Mouse (Mus musculus) hindbrain, embryonic 15.5 days (tissue): ENCODE data around the gene Hmox1. TPM values are rescaled to one million over a fixed set of nuclear protein-coding genes. Genes with fewer than 3 reads are reported as not detected.

ENCODE experiments used
- ATAC-seq: fragments of 200-750 bp; cut with Nextera tagmentation; 2 replicates; pipeline ENCODE4 v1.8.0; 2017; ENCODE audit warnings: low read depth, moderate number of reproducible peaks, moderate TSS enrichment; ENCODE audit not compliant: low FRiP score
- H3K27ac ChIP-seq: fragments of 300-500 bp; sonication (generic); replicated peaks from 2 replicates; pipeline ENCODE4 v1.5.1; 2015; ENCODE audit warnings: mild to moderate bottlenecking, inconsistent platforms
- H3K27me3 ChIP-seq: fragments of 300-500 bp; sonication (generic); 2 replicates; pipeline ENCODE4 v1.6.1; 2015; ENCODE audit warnings: control low read depth, inconsistent platforms
- H3K36me3 ChIP-seq: fragments of 300-500 bp; sonication (generic); 2 replicates; pipeline ENCODE4 v1.6.1; 2015; ENCODE audit warnings: control low read depth, inconsistent platforms
- H3K4me1 ChIP-seq: fragments of 300-500 bp; sonication (generic); replicated peaks from 2 replicates; pipeline ENCODE4 v1.6.1; 2015; ENCODE audit warnings: control low read depth, inconsistent platforms
- H3K4me2 ChIP-seq: fragments of 300-500 bp; sonication (generic); 2 replicates; pipeline ENCODE4 v1.6.1; 2015; ENCODE audit warnings: moderate library complexity, mild to moderate bottlenecking, inconsistent platforms
- H3K4me3 ChIP-seq: fragments of 300-500 bp; sonication (generic); 2 replicates; pipeline ENCODE4 v1.5.1; 2015; ENCODE audit warnings: mild to moderate bottlenecking, inconsistent platforms
- H3K9ac ChIP-seq: fragments of 300-500 bp; sonication (generic); 2 replicates; pipeline ENCODE4 v1.6.1; 2015; ENCODE audit warnings: inconsistent platforms
- H3K9me3 ChIP-seq: fragments of 300-500 bp; sonication (generic); 2 replicates; pipeline ENCODE4 v1.6.1; 2016; ENCODE audit warnings: control low read depth, inconsistent platforms
- WGBS: fragments of 180-500 bp; shearing (Covaris S2); methylation state at CpG from one replicate; pipeline ENCODE4 v1.1.7; 2015; 5-methylcytosine and 5-hydroxymethylcytosine counted together
- polyA plus RNA-seq: library from polyadenylated mRNA; unstranded; fragments of >200 nt; fragmentation: Nextera tagmentation; extraction: Ambion mirVana; gene quantifications from 2 replicates; pipeline ENCODE4 v1.2.1, GENCODE M21; 2015

The Hmox1 gene
- polyA plus RNA-seq, 1 experiment from 2014 or later = 14.0 TPM

DNA sequence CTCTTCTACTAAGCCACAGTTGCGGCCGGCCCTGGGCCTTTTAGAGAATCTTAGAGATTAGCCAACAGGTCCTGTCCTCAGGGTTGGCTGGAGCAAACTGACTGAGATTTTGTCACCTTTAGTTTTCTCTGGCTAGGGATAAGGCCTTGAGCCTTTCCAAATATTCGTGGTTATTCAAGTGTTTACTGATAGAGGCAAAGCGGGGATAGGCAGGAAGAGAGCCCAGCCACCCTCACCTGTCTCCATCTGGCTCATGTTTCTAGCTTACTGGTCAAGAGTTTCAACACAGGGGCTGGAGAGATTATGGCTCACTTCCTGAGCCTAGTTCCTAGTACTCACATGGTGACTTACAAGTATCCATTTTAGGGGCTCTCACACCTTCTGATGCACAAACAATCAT is 9.5 kb downstream of the Hmox1 start:
- Histone ChIP-seq H3K27me3 (no peaks in the 10 kb centered on the region), H3K9ac (no peak overlapping the region), H3K27ac (no peak overlapping the region), H3K4me1 (no peaks in the 10 kb centered on the region), H3K36me3 (no peaks in the 10 kb centered on the region), H3K4me2 (no peak overlapping the region), H3K4me3 (no peak overlapping the region), H3K9me3 (no peaks in the 10 kb centered on the region)
- WGBS = 89% methylated on average over 4 of the region's 4 CpGs
- ATAC-seq = no peak

DNA sequence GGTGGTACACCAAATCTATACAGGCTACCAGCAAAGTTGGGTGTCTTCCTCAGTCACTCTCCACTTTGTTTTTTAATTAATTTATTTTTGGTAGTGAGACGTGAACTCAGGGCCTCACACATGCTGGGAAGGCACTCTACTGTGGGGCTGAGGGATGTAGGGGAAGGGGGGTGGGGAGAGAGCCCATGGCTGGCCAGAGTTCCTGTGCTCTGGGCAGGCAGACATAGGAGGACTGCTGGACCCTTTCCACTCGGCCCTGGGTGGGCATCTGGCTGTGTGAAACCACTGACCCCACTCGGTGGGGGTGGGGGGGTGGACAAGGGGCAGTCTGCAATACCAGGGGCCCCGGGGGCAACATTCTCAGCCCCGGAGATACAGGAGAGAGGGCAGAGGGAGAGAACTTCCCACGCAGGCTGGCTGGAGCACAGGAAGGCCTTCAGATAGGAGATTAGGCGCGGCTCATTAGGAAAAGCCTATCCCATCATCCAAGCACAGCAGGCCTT is 10.0 kb downstream of the Hmox1 start:
- no peak overlapping the region for H3K4me3 ChIP-seq
- no peak for ATAC-seq
- H3K4me1 ChIP-seq = no peaks in the 10 kb centered on the region
- H3K27me3 ChIP-seq = no peaks in the 10 kb centered on the region
- H3K36me3 ChIP-seq = no peaks in the 10 kb centered on the region
- H3K27ac ChIP-seq = no peak overlapping the region
- H3K9me3 ChIP-seq = no peaks in the 10 kb centered on the region
- WGBS = 35% methylated on average over 8 of the region's 8 CpGs
- H3K9ac ChIP-seq = no peak overlapping the region
- no peak overlapping the region for H3K4me2 ChIP-seq

DNA sequence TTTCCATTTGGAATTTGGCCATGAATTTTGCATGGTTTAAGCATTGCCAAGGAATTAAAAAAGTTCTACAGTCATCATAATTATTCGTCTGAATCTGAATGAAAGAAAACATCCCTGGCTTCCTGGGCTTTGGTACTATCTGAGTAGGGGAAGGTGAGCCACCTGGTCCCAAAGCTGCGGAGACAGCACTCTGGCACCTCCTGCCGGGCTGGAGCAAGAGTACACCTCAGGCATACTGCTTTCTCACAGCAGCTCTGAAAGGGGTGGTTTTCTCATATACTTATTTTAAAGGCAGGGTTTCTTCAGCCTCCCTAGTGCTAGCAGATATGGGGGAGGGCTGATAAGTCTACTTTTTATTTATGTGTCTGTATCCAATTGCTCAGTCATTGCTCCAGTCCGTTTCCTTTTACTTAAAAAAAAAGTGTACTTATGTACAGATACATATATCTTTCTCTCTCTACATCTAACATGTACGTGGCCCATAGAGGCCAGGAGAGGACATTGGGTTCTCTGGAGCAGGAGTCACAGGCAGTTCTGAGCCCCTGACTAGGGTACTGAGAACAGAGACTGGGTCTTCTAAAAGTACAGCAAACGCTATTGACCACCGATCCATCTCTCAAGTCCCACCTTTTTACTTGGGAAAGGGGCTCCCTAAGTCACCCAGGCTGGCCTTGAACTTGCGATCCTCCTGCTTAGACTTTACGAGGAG is 15.3 kb downstream of the Hmox1 start:
- ATAC-seq = peak; percentile 73
- 0 out of 2 replicates have a peak, but pooled peaks cover 5% of the 10 kb centered on the region for H3K36me3 ChIP-seq
- peak overlapping the region; percentile 63 for H3K4me2 ChIP-seq
- WGBS = under 1% methylated on average over 9 of the region's 9 CpGs
- H3K4me1 ChIP-seq = peaks cover 14% of the 10 kb centered on the region
- H3K9me3 ChIP-seq = no peaks in the 10 kb centered on the region
- peak overlapping the region; percentile 82 for H3K27ac ChIP-seq
- H3K4me3 ChIP-seq = peak overlapping the region; percentile 72
- peak overlapping the region; percentile 52 for H3K9ac ChIP-seq
- no peaks in the 10 kb centered on the region for H3K27me3 ChIP-seq

DNA sequence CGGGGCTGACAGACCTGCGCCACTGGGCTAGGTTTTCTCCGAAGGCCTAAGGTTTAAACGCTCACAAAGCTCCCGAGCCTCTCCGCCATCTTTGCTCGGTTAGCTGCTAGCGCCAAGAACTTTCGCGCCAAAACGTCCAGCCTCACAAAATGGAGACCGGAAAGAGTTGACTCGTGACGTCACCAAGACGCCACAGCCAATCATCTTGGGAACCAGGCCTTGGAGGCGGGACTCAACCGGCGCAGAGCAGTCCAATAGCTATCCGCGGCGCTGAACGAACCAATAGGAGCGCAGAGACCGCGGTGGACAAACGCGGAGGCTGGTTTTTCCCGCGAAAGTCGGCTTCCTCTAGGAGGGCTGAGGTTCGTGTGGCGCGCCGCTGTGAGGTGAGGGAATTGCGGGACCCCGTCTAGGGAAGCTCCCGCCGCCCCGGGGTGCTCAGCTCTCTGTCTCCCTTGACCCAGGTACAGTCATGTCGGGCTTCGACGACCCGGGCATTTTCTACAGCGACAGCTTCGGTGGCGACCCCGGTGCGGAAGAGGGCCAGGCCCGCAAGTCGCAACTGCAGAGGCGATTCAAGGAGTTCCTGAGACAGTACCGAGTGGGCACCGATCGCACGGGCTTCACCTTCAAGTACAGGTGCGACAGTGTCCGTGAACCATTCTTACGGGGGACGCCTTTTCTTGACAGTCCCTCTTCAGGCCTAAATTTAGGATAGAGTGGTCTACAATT is 16.0 kb downstream of the Hmox1 start, which contains the start of gene Mcm5:
Mcm5 (plus strand) TSS at position 334 of the 732 bp plus-strand sequence.
- H3K4me3 ChIP-seq = peak within 1 kb of the TSS; percentile 72
- no peaks in the 10 kb centered on the region for H3K9me3 ChIP-seq
- peak within 1 kb of the TSS; percentile 52 for H3K9ac ChIP-seq
- WGBS = under 1% methylated on average over 59 of the region's 59 CpGs
- 0 out of 2 replicates have a peak, but pooled peaks cover 5% of the 10 kb centered on the region for H3K36me3 ChIP-seq
- peak within 1 kb of the TSS; percentile 83 for H3K4me2 ChIP-seq
- peak; percentile 99 for ATAC-seq
- H3K27me3 ChIP-seq = no peaks in the 10 kb centered on the region
- H3K27ac ChIP-seq = peak within 1 kb of the TSS; percentile 82
- H3K4me1 ChIP-seq = peaks cover 14% of the 10 kb centered on the region

- H3K36me3 ChIP-seq = 0 out of 2 replicates have a peak, but pooled peaks cover 5% of the 10 kb centered on the region
- no peak overlapping the region for H3K27ac ChIP-seq
- H3K4me2 ChIP-seq = peak overlapping the region; percentile 83
- peaks cover 14% of the 10 kb centered on the region for H3K4me1 ChIP-seq
- peak overlapping the region; percentile 32 for H3K9ac ChIP-seq
- peak overlapping the region; percentile 72 for H3K4me3 ChIP-seq
- H3K27me3 ChIP-seq = no peaks in the 10 kb centered on the region
- H3K9me3 ChIP-seq = no peaks in the 10 kb centered on the region
- WGBS = 23% methylated on average over 13 of the region's 13 CpGs
- no peak for ATAC-seq
These were observed 16.7 kb downstream of the Hmox1 start for GRCm38 (mm10) chr8:75110093-75110492.

DNA sequence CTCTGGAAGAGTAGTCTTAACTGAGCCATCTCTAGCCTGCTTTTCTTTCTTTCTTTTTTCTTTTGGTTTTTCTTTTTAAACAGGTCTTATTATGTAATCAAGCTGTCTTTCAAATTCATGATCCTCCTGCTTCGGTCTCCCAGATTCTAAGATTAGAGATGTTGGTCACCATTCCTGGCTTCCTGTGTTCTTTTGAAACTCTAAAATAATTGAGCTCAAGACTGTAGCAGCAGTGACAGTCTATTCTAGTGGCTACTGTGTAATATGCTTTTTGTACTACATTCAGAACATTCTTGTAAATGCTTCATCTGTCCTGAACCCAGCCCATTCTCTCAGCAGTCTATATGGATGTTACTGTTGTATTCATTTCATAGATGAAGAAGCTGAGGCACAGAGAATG is 25.1 kb downstream of the Hmox1 start:
- no peak for ATAC-seq
- Histone ChIP-seq H3K9me3 (no peaks in the 10 kb centered on the region), H3K4me2 (no peak overlapping the region), H3K4me1 (no peaks in the 10 kb centered on the region), H3K27ac (no peak overlapping the region), H3K4me3 (no peak overlapping the region), H3K9ac (no peak overlapping the region), H3K36me3 (peaks cover 21% of the 10 kb centered on the region), H3K27me3 (no peaks in the 10 kb centered on the region)
- WGBS = 95% methylated on average over 1 of the region's 1 CpGs

- no peaks in the 10 kb centered on the region for H3K27me3 ChIP-seq
- H3K9me3 ChIP-seq = no peaks in the 10 kb centered on the region
- ATAC-seq = no peak
- WGBS = 100% methylated on average over 2 of the region's 2 CpGs
- H3K4me1 ChIP-seq = no peaks in the 10 kb centered on the region
- H3K27ac ChIP-seq = no peak overlapping the region
- peaks cover 21% of the 10 kb centered on the region for H3K36me3 ChIP-seq
- H3K4me2 ChIP-seq = no peak overlapping the region
- H3K9ac ChIP-seq = no peak overlapping the region
- no peak overlapping the region for H3K4me3 ChIP-seq
These were observed 25.9 kb downstream of the Hmox1 start for GRCm38 (mm10) chr8:75119287-75119686.

DNA sequence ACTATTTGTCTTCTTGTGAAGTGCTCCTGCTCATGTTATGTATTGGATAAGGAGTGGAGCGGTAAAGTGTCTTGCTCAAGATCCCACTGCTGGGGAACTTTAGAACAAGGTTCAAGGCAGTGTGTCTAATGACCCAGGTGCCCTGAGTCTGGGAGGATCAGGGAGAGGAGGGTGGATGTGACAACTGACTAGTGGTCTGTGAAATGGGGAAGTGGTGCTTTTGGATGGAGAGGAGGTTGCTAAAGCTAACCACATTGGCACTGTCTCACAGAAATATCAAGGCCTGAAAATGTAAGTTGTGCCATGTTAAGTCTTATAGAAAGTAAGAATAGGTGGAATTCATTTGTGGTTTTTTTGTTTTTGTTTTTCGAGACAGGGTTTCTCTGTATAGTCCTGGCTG is 26.3 kb downstream of the Hmox1 start:
- no peak overlapping the region for H3K27ac ChIP-seq
- peaks cover 21% of the 10 kb centered on the region for H3K36me3 ChIP-seq
- ATAC-seq = no peak
- 97% methylated on average over 2 of the region's 2 CpGs for WGBS
- no peaks in the 10 kb centered on the region for H3K4me1 ChIP-seq
- H3K4me2 ChIP-seq = no peak overlapping the region
- no peaks in the 10 kb centered on the region for H3K27me3 ChIP-seq
- no peaks in the 10 kb centered on the region for H3K9me3 ChIP-seq
- H3K4me3 ChIP-seq = no peak overlapping the region
- no peak overlapping the region for H3K9ac ChIP-seq

- H3K4me2 ChIP-seq = no peak overlapping the region
- no peak for ATAC-seq
- H3K36me3 ChIP-seq = peaks cover 13% of the 10 kb centered on the region; the same call in 1 of the 2 replicates
- H3K9me3 ChIP-seq = no peaks in the 10 kb centered on the region
- 95% methylated on average over 1 of the region's 1 CpGs for WGBS
- H3K4me1 ChIP-seq = no peaks in the 10 kb centered on the region
- no peak overlapping the region for H3K9ac ChIP-seq
- no peaks in the 10 kb centered on the region for H3K27me3 ChIP-seq
- no peak overlapping the region for H3K4me3 ChIP-seq
- H3K27ac ChIP-seq = no peak overlapping the region
These were observed 34.0 kb downstream of the Hmox1 start for GRCm38 (mm10) chr8:75127406-75127805.

DNA sequence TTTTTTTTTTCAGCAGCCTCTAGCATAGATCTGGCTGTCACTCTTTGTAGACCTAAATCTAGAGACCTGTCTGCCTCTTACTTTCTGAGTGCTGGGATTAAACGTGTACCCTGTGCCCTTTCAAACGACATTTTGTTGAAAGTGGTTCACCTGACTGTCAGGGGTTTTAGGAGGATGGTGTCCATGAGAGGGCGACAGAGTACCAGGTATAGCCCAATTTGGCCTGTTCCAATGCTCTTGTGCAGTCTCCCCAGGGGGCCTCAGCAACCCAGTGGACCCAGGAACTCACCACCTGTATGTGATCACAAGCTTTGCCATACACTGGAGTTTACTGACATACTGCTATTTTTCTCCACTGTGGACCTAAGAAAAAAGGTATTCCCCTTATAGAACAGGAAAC is 39.1 kb downstream of the Hmox1 start:
- WGBS = 11% methylated on average over 3 of the region's 3 CpGs

GRCm38 (mm10) chr8:75133399-75133798 is 40.0 kb downstream of the Hmox1 start:
- peaks cover 12% of the 10 kb centered on the region for H3K4me1 ChIP-seq
- no peaks in the 10 kb centered on the region for H3K36me3 ChIP-seq
- H3K4me3 ChIP-seq = no peak overlapping the region
- H3K27ac ChIP-seq = no peak overlapping the region
- H3K27me3 ChIP-seq = no peaks in the 10 kb centered on the region
- H3K9me3 ChIP-seq = no peaks in the 10 kb centered on the region
- WGBS = 76% methylated on average over 2 of the region's 2 CpGs
- no peak for ATAC-seq
- H3K4me2 ChIP-seq = no peak overlapping the region
- no peak overlapping the region for H3K9ac ChIP-seq

More for the DNA sequence above, 39.1 kb downstream of the Hmox1 start:
- Histone ChIP-seq H3K27me3 (no peaks in the 10 kb centered on the region), H3K4me3 (no peak overlapping the region), H3K4me1 (peaks cover 12% of the 10 kb centered on the region), H3K9ac (no peak overlapping the region), H3K9me3 (no peaks in the 10 kb centered on the region), H3K36me3 (peaks cover 3% of the 10 kb centered on the region; the same call in 1 of the 2 replicates), H3K4me2 (no peak overlapping the region), H3K27ac (no peak overlapping the region)
- no peak for ATAC-seq
